Mouse (Mus musculus): ENCODE data around the gene Fastkd3. TPM values are rescaled to one million over a fixed set of nuclear protein-coding genes. Genes with fewer than 3 reads are reported as not detected.

The Fastkd3 gene
- polyA plus RNA-seq, 1 experiment from 2014 or later, result 33.7 TPM

DNA sequence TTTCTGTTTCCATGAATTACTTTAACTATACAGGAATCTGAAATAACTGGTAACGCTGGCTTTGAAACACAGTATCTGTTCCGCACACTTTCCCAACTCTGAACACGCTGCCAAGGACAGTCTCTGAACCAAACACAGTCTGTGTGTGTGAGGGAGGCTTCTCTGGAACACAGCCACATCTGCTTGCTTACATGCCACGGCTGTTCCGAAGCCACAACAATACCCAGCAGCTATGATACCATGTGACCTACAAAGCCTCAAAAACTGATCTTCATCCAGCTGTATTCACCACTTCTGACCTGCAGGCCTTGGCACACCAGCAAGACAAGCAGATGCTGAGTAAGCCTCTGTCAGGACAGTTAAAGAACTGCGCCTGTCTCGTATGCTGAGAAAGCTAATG lies 4.1 kb upstream of the Fastkd3 start:
- no peak overlapping the region for H3K9ac ChIP-seq (ENCODE audit: low read depth, low read length)
- no peak overlapping the region for H3K4me3 ChIP-seq (ENCODE audit: low read length)
- H3K27me3 ChIP-seq (replicated peaks; ENCODE audit: control insufficient read depth, insufficient read depth, low read length), result no peaks in the 10 kb centered on the region
- no peak for ATAC-seq
- no peak overlapping the region for H3K27ac ChIP-seq (ENCODE audit: low read length)
- H3K36me3 ChIP-seq (ENCODE audit: control insufficient read depth, insufficient read depth, low read length), result 0 out of 2 replicates have a peak, but pooled peaks cover 3% of the 10 kb centered on the region
- no peak overlapping the region for H3K4me2 ChIP-seq (ENCODE audit: low read depth, low read length)
- H3K9me3 ChIP-seq (ENCODE audit: control insufficient read depth, low read length), result no peaks in the 10 kb centered on the region
- WGBS, result 88% methylated on average over 7 of the region's 7 CpGs
- H3K4me1 ChIP-seq (ENCODE audit: control insufficient read depth, insufficient read depth, low read length), result peaks cover 14% of the 10 kb centered on the region

DNA sequence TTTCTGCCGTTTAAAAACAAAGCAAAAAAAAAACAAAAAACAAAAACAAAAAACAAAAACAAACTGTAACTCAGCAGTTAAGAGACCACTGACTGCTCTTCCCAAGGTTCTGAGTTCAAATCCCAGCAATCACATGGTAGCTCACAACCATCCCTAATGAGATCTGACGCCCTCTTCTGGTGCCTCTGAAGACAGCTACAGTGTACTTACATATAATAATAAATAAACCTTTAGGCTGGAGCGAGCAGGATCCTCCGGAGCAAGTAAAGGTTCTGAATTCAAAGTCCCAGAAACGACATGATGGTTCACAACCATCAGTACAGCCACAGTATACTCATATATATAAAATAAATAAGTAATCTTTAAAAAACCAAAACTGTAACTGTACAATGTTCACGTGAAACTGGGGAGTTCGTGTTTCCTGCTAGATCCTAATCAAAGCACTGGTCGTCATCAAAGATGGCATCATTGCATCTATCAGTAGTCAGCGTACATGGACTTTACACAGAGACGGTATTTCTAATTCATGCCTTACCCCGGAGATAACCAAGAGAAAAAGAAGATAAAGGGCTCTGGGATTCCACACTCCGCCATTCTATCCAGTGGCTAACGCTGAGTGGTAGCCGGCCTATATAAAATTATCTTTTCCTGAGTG lies 821 bp upstream of the Fastkd3 start:
- Histone ChIP-seq H3K4me2 (ENCODE audit: low read depth, low read length) (peak overlapping the region; percentile 68), H3K4me1 (ENCODE audit: control insufficient read depth, insufficient read depth, low read length) (peaks cover 8% of the 10 kb centered on the region; the same call in 1 of the 2 replicates), H3K9me3 (ENCODE audit: control insufficient read depth, low read length) (no peaks in the 10 kb centered on the region), H3K27me3 (replicated peaks; ENCODE audit: control insufficient read depth, insufficient read depth, low read length) (no peaks in the 10 kb centered on the region), H3K36me3 (ENCODE audit: control insufficient read depth, insufficient read depth, low read length) (peaks cover 8% of the 10 kb centered on the region; the same call in 1 of the 2 replicates), H3K27ac (ENCODE audit: low read length) (peak overlapping the region; percentile 57), H3K4me3 (ENCODE audit: low read length) (peak overlapping the region; percentile 88), H3K9ac (ENCODE audit: low read depth, low read length) (peak overlapping the region; percentile 77)
- peak; percentile 12 for ATAC-seq
- 20% methylated on average over 14 of the region's 14 CpGs for WGBS

DNA sequence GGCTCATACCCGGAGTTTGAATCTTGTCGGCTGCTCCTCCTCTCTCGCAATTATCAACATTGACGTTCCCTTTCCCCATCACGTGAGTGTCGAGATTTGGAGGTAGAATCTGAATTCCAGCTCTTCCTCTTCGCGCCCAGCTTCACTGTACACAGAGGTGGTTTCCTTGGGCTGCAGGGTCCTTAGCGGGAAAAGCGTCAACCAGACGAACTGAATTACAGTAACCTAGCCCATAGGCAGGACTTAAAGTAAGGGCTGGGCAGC lies 415 bp downstream of the Fastkd3 start:
- peak overlapping the region; percentile 82 for H3K4me2 ChIP-seq (ENCODE audit: low read depth, low read length)
- peaks cover 8% of the 10 kb centered on the region; the same call in 1 of the 2 replicates for H3K4me1 ChIP-seq (ENCODE audit: control insufficient read depth, insufficient read depth, low read length)
- peaks cover 7% of the 10 kb centered on the region; the same call in 1 of the 2 replicates for H3K36me3 ChIP-seq (ENCODE audit: control insufficient read depth, insufficient read depth, low read length)
- WGBS, result 0% methylated on average over 11 of the region's 11 CpGs
- peak overlapping the region; percentile 85 for H3K9ac ChIP-seq (ENCODE audit: low read depth, low read length)
- peak overlapping the region; percentile 79 for H3K27ac ChIP-seq (ENCODE audit: low read length)
- peak overlapping the region; percentile 88 for H3K4me3 ChIP-seq (ENCODE audit: low read length)
- ATAC-seq, result peak; percentile 17
- H3K27me3 ChIP-seq (replicated peaks; ENCODE audit: control insufficient read depth, insufficient read depth, low read length), result no peaks in the 10 kb centered on the region
- H3K9me3 ChIP-seq (ENCODE audit: control insufficient read depth, low read length), result no peaks in the 10 kb centered on the region

DNA sequence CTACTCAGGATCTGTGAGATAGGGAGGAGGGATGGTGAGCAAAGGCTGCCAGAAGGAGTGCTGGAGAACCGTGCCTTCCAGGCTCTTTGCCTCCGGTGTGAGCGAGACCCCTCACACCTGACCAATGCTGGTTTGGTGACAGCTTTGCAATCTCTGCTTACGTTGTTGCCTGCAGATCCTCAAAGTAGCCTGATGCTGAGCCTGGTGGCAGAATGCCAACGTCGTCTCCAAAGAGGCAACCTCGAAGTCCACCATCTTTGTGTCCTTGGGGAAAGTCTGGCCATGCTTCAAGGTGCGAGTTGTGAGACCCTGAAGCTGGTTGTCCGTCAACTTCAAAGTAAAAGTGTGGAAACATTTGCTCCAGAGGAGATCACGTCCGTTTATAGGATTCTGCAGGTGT lies 1.9 kb downstream of the Fastkd3 start:
- H3K9ac ChIP-seq (ENCODE audit: low read depth, low read length), result no peak overlapping the region
- 91% methylated on average over 11 of the region's 11 CpGs for WGBS
- ATAC-seq, result no peak
- no peak overlapping the region for H3K27ac ChIP-seq (ENCODE audit: low read length)
- H3K4me1 ChIP-seq (ENCODE audit: control insufficient read depth, insufficient read depth, low read length), result peaks cover 8% of the 10 kb centered on the region; the same call in 1 of the 2 replicates
- no peaks in the 10 kb centered on the region for H3K27me3 ChIP-seq (replicated peaks; ENCODE audit: control insufficient read depth, insufficient read depth, low read length)
- no peak overlapping the region for H3K4me2 ChIP-seq (ENCODE audit: low read depth, low read length)
- peaks cover 12% of the 10 kb centered on the region; the same call in 1 of the 2 replicates for H3K36me3 ChIP-seq (ENCODE audit: control insufficient read depth, insufficient read depth, low read length)
- no peaks in the 10 kb centered on the region for H3K9me3 ChIP-seq (ENCODE audit: control insufficient read depth, low read length)
- H3K4me3 ChIP-seq (ENCODE audit: low read length), result no peak overlapping the region

DNA sequence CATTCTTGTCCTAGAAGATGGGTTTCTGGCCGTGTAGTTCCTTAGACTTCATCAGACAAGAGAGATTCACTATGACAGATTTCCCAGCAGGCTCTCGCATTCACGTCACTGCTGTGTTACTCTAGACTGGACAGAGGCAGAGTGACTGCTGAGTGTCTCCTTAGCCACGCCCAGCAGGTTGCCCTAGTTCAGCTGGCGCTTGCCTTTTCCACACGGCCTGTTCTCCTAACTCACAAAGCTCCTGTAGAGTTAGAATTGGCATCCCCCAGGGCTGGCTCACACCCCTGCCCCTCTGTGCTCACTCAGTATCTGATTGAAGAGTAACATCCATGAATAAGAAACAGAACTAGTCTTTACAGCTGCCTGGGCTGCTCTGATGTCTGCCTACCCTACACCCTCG lies 3.4 kb downstream of the Fastkd3 start:
- Histone ChIP-seq H3K4me1 (ENCODE audit: control insufficient read depth, insufficient read depth, low read length) (peaks cover 8% of the 10 kb centered on the region; the same call in 1 of the 2 replicates), H3K9ac (ENCODE audit: low read depth, low read length) (no peak overlapping the region), H3K27me3 (replicated peaks; ENCODE audit: control insufficient read depth, insufficient read depth, low read length) (no peaks in the 10 kb centered on the region), H3K27ac (ENCODE audit: low read length) (no peak overlapping the region), H3K4me2 (ENCODE audit: low read depth, low read length) (no peak overlapping the region), H3K4me3 (ENCODE audit: low read length) (no peak overlapping the region), H3K9me3 (ENCODE audit: control insufficient read depth, low read length) (no peaks in the 10 kb centered on the region), H3K36me3 (ENCODE audit: control insufficient read depth, insufficient read depth, low read length) (peaks cover 24% of the 10 kb centered on the region; the same call in 1 of the 2 replicates)
- WGBS, result 84% methylated on average over 7 of the region's 7 CpGs
- ATAC-seq, result no peak

DNA sequence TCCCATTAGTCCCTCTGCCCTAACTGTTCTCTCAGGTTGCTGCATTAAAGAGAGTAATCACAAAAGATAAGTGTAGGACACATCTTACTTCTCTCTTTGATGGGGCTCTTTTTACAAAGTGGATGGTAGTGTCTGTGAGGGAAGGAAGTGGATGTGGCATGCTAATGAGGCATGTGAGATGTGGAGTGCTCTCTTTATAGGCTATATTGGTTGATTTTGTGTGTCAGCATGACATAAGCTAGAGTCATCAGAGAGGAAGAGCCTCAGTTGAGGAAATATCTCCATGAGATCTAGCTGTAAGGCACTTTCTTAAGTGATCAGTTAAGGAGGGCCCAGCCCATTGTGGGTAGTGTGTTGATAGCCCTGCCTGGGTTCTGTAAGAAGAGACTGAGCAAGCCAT lies 6.3 kb downstream of the Fastkd3 start:
- ATAC-seq, result no peak
- Histone ChIP-seq H3K36me3 (ENCODE audit: control insufficient read depth, insufficient read depth, low read length) (peaks cover 44% of the 10 kb centered on the region), H3K4me2 (ENCODE audit: low read depth, low read length) (no peak overlapping the region), H3K4me1 (ENCODE audit: control insufficient read depth, insufficient read depth, low read length) (0 out of 2 replicates have a peak, but pooled peaks cover 2% of the 10 kb centered on the region), H3K9me3 (ENCODE audit: control insufficient read depth, low read length) (no peaks in the 10 kb centered on the region), H3K27me3 (replicated peaks; ENCODE audit: control insufficient read depth, insufficient read depth, low read length) (no peaks in the 10 kb centered on the region), H3K9ac (ENCODE audit: low read depth, low read length) (no peak overlapping the region), H3K27ac (ENCODE audit: low read length) (no peak overlapping the region), H3K4me3 (ENCODE audit: low read length) (no peak overlapping the region)

DNA sequence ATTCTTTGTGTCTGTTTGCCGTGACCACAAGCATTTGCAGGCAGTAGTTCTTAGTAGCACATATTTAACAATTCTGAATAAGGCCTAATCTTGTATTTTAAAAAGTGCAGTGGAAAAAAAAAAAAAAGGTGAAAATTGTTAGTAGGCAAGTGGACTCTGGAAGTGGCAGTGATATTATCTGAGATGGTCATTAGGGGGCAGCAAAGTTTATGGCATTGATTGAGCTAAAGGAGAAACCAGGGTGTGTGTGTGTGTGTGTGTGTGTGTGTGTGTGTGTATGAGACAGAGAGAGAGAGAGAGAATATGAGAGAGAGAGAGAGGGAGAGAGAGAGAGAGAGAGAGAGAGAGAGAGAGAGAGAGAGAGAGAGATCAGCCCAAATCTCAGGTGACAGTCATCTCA lies 11.8 kb downstream of the Fastkd3 start:
- WGBS, result 84% methylated on average over 1 of the region's 1 CpGs
- H3K36me3 ChIP-seq (ENCODE audit: control insufficient read depth, insufficient read depth, low read length), result peaks cover 34% of the 10 kb centered on the region

DNA sequence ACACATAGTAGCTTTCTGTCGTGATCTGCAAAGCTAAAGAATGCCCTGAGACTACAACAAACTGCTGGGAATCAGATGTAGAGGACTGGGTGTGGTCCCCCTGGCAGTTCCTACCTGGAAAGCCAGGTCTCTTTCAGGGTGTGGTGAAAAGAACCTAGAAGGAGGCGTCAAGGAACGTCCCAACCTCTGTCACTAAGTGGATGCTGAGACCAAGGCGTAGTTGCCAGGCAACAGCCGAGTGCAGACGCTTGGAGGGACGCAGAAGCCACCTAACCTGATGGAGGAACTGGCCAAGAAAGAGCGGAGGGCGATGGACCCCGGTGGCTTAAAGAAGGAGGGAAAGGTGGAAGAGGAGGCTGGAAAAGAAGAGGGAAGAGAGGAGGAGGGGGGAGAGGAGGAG lies 15.2 kb downstream of the Fastkd3 start, which contains the start of gene 1700001L19Rik:
Gene 1700001L19Rik, plus strand, starts transcription at position 223 of the 400 bp plus-strand sequence.
- Histone ChIP-seq H3K27me3 (replicated peaks; ENCODE audit: control insufficient read depth, insufficient read depth, low read length) (no peaks in the 10 kb centered on the region), H3K36me3 (ENCODE audit: control insufficient read depth, insufficient read depth, low read length) (peaks cover 10% of the 10 kb centered on the region), H3K4me3 (ENCODE audit: low read length) (peak within 1 kb of the TSS; percentile 31), H3K9me3 (ENCODE audit: control insufficient read depth, low read length) (no peaks in the 10 kb centered on the region), H3K9ac (ENCODE audit: low read depth, low read length) (no peak within 1 kb of the TSS), H3K4me2 (ENCODE audit: low read depth, low read length) (peak within 1 kb of the TSS; percentile 50), H3K4me1 (ENCODE audit: control insufficient read depth, insufficient read depth, low read length) (no peaks in the 10 kb centered on the region), H3K27ac (ENCODE audit: low read length) (no peak within 1 kb of the TSS)
- WGBS, result 7% methylated on average over 10 of the region's 10 CpGs
- peak; percentile 40 for ATAC-seq

More for the DNA sequence above, 11.8 kb downstream of the Fastkd3 start:
- no peak overlapping the region for H3K4me3 ChIP-seq (ENCODE audit: low read length)
- H3K9ac ChIP-seq (ENCODE audit: low read depth, low read length), result no peak overlapping the region
- H3K27ac ChIP-seq (ENCODE audit: low read length), result no peak overlapping the region
- no peaks in the 10 kb centered on the region for H3K9me3 ChIP-seq (ENCODE audit: control insufficient read depth, low read length)
- H3K4me2 ChIP-seq (ENCODE audit: low read depth, low read length), result no peak overlapping the region
- no peak for ATAC-seq
- H3K27me3 ChIP-seq (replicated peaks; ENCODE audit: control insufficient read depth, insufficient read depth, low read length), result no peaks in the 10 kb centered on the region
- H3K4me1 ChIP-seq (ENCODE audit: control insufficient read depth, insufficient read depth, low read length), result no peaks in the 10 kb centered on the region

DNA sequence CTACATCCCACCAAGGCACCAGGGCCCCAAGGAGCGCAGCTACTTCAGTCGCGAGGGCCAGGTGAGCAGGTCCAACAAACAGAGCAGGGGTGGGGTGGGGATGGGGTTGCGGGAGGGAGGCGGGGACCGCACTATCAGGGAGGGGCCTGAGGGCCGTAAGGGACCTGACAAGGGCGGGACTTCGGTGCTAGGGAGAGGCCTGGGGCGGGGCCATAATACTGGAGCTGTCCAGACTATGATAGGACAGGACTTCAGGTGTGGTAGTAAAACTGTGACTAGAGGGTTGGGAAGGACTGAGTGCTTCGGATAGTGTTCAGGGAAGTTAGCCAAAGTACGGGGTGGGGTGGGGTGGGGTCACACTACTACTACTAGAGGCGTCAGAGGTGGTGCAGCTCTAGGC lies 15.6 kb downstream of the Fastkd3 start:
- H3K27me3 ChIP-seq (replicated peaks; ENCODE audit: control insufficient read depth, insufficient read depth, low read length), result no peaks in the 10 kb centered on the region
- peak overlapping the region; percentile 50 for H3K4me2 ChIP-seq (ENCODE audit: low read depth, low read length)
- H3K4me1 ChIP-seq (ENCODE audit: control insufficient read depth, insufficient read depth, low read length), result no peaks in the 10 kb centered on the region
- peaks cover 6% of the 10 kb centered on the region for H3K36me3 ChIP-seq (ENCODE audit: control insufficient read depth, insufficient read depth, low read length)
- 10% methylated on average over 13 of the region's 13 CpGs for WGBS
- ATAC-seq, result peak; percentile 97
- no peak overlapping the region for H3K27ac ChIP-seq (ENCODE audit: low read length)
- peak overlapping the region; percentile 31 for H3K4me3 ChIP-seq (ENCODE audit: low read length)
- no peaks in the 10 kb centered on the region for H3K9me3 ChIP-seq (ENCODE audit: control insufficient read depth, low read length)
- H3K9ac ChIP-seq (ENCODE audit: low read depth, low read length), result no peak overlapping the region

DNA sequence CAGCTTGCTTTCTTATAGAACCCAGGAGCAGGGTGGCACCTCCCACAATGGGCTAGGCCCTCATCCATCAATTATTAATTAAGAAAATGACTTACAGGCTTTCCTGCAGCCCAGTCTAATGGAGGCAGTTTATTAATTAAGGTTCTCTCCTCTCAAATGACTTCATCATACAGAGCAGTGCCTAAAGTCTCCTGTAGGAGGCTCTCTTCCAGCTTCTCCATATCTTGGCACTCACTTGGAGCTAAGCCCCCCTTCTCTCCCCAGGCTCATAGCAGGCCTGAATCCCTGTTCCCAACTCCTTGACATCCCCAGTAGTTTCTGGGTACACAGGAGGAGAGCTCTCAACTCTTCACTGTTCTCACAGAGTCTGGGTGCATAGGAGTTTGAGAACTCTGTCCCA lies 16.9 kb downstream of the Fastkd3 start:
- H3K9me3 ChIP-seq (ENCODE audit: control insufficient read depth, low read length), result no peaks in the 10 kb centered on the region
- no peak overlapping the region for H3K27ac ChIP-seq (ENCODE audit: low read length)
- H3K4me3 ChIP-seq (ENCODE audit: low read length), result no peak overlapping the region
- no peak overlapping the region for H3K4me2 ChIP-seq (ENCODE audit: low read depth, low read length)
- H3K4me1 ChIP-seq (ENCODE audit: control insufficient read depth, insufficient read depth, low read length), result no peaks in the 10 kb centered on the region
- H3K36me3 ChIP-seq (ENCODE audit: control insufficient read depth, insufficient read depth, low read length), result no peaks in the 10 kb centered on the region
- H3K9ac ChIP-seq (ENCODE audit: low read depth, low read length), result no peak overlapping the region
- H3K27me3 ChIP-seq (replicated peaks; ENCODE audit: control insufficient read depth, insufficient read depth, low read length), result no peaks in the 10 kb centered on the region
- ATAC-seq, result no peak

Measured in intestine, embryonic 16.5 days (tissue).